Mouse (Mus musculus) urinary bladder, postnatal 36 days (tissue): Measurements from ENCODE around the gene Kcnf1.

Experiments used
- DNase-seq, 2 experiments: peaks; one replicate each; pipeline ENCODE4 v3.0.0; 2022; ENCODE audit warnings: low spot score in 2 of 2, mixed read lengths in 1 of 2

Gene Kcnf1

GRCm38 (mm10) chr12:17159549-17159948 lies 17.1 kb downstream of the Kcnf1 start:
- no peak for DNase-seq

- no peak for DNase-seq
Observed at GRCm38 (mm10) chr12:17157558-17157957, 19.1 kb downstream of the Kcnf1 start.

GRCm38 (mm10) chr12:17155781-17156180 lies 20.9 kb downstream of the Kcnf1 start:
- no peak for DNase-seq

- no peak for DNase-seq
Observed at GRCm38 (mm10) chr12:17152840-17153239, 23.8 kb downstream of the Kcnf1 start.

GRCm38 (mm10) chr12:17148920-17149319 lies 27.8 kb downstream of the Kcnf1 start:
- no peak for DNase-seq

GRCm38 (mm10) chr12:17141791-17142190 lies 34.9 kb downstream of the Kcnf1 start:
- no peak for DNase-seq

- DNase-seq: no peak
Observed at GRCm38 (mm10) chr12:17140436-17140835, 36.3 kb downstream of the Kcnf1 start.

- no peak for DNase-seq
Observed at GRCm38 (mm10) chr12:17134546-17135096, 42.1 kb downstream of the Kcnf1 start.

- DNase-seq: no peak
Observed at GRCm38 (mm10) chr12:17132243-17132642, 44.4 kb downstream of the Kcnf1 start.

GRCm38 (mm10) chr12:17131563-17131962 lies 45.1 kb downstream of the Kcnf1 start:
- DNase-seq: no peak

GRCm38 (mm10) chr12:17122881-17123280 lies 53.8 kb downstream of the Kcnf1 start:
- peak; percentile 6 to 10 for DNase-seq
